In genomic region chr16:55550649-55551312, GRCm38 (mm10) we compare ENCODE assay signal across 8 mouse cellular contexts.
A peak's percentile ranks its signal among the peaks of the same experiment; 100 is the strongest.
DNase-seq lines count a peak whose midpoint lies in the region; ATAC-seq lines count a peak whose summit lies in the region.

No protein-coding gene starts in this region.

- WGBS in hindbrain, embryonic 13.5 days = 33% methylated on average over 4 of the region's 4 CpGs

- H3K9me3 ChIP-seq in hindbrain, embryonic 13.5 days = no peaks in the 10 kb centered on the region

- H3K4me1 ChIP-seq in hindbrain, embryonic 13.5 days (replicated peaks) = peaks cover 6% of the 10 kb centered on the region

- peak; percentile 75 for ATAC-seq in hindbrain, embryonic 13.5 days (ENCODE audit: low FRiP score)

- no peak overlapping the region for H3K4me3 ChIP-seq in hindbrain, embryonic 13.5 days

- H3K36me3 ChIP-seq in hindbrain, embryonic 13.5 days = no peaks in the 10 kb centered on the region

- no peak overlapping the region for H3K4me2 ChIP-seq in hindbrain, embryonic 13.5 days

- DNase-seq in adrenal gland, adult (ENCODE audit: inconsistent age in 2 of 2, low spot score in 1 of 2) = peak; percentile 50 to 55
- no peak for DNase-seq in adrenal gland, postnatal 14 days
- peak; percentile 18 to 46 for DNase-seq in lung, adult 18-20 months
- no peak for DNase-seq in lung, postnatal 14 days
- peak; percentile 30 to 32 for DNase-seq in monocyte, adult 2 months (ENCODE audit: low read depth in 1 of 2, low spot score in 2 of 2)
- no peak for DNase-seq in gastrocnemius, postnatal 4 days (ENCODE audit: low spot score in 2 of 2)
- DNase-seq in adrenal gland, adult 8-10 months = no peak

- H3K27ac ChIP-seq in hindbrain, embryonic 13.5 days = no peak overlapping the region

- no peaks in the 10 kb centered on the region for H3K27me3 ChIP-seq in hindbrain, embryonic 13.5 days

- H3K9ac ChIP-seq in hindbrain, embryonic 13.5 days = no peak overlapping the region

Comparison
In these comparisons a context has a peak if more than half of its experiments do, and no peak if none do; other contexts are left out.
1. DNase-seq: peak in adrenal gland, adult (2 of 2), lung, adult 18-20 months (2 of 2) and monocyte, adult 2 months (2 of 2); none in adrenal gland, postnatal 14 days (single experiment), lung, postnatal 14 days (single experiment), gastrocnemius, postnatal 4 days (0 of 2) and adrenal gland, adult 8-10 months (single experiment).